Mouse (Mus musculus) mouse embryonic stem cell (cell line): ENCODE data around the gene Muc13.

Experiments used
- in situ Hi-C, 2 experiments: fragments of 300-500 bp; cut with MboI; formaldehyde crosslinking; loops; 1 replicate in 1 of 2; 3 replicates in 1 of 2; pipeline ENCODE4 v1.14.3; 2019 to 2020; ENCODE audit warnings: low sequenced_read_pairs in 2 of 2, low pct_unique_long_range_greater_than_20kb in 1 of 2, mixed read lengths in 1 of 2; ENCODE audit not compliant: unreplicated experiment in 1 of 2

Gene Muc13

DNA sequence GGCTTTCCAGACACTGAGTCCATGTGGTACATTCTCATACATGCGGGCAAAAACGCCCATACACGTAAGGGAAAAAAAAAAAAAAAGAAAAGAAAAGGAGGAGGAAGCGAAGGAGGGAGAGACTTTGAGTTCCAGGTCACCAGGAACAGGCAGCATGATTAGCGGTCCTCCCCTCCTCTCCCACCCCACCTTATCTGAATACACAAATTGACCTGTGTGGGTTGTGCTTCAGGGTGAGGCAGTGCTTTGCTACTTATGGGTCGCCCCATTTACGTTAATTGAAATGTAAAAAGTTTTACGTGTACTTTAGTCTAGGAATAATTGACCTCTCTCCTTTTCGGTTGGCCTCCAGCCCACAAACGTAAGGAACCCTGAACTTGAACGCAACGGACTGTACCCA, 27.5 kb upstream of the Muc13 start:
- in situ Hi-C loops, result no loop called here

GRCm38 (mm10) chr16:33766757-33767156, 27.1 kb upstream of the Muc13 start:
- in situ Hi-C loops, result no loop called here

- in situ Hi-C loops, result no loop called here
Observed at GRCm38 (mm10) chr16:33768491-33769278, 25.2 kb upstream of the Muc13 start.

DNA sequence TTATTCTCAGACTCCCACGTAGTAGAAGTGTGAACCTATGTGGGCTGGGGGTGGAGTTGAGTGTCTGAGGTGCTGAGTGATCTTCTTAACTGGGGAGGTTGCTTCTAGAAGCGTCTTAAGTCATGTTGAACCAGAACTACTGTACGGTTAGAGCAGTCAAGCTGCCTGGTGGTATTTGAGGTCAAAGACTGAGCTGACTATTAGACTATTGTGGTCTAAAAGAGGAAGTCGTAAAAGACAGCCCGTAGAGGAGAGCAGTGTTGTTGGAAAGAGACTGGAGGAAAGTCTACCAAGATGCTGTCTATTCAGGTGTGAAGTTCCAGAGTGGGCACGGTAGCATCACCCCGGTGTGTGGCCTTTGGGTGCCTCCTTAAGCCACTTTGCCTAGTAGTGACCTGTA, 24.0 kb upstream of the Muc13 start:
- in situ Hi-C loops, result no loop called here

DNA sequence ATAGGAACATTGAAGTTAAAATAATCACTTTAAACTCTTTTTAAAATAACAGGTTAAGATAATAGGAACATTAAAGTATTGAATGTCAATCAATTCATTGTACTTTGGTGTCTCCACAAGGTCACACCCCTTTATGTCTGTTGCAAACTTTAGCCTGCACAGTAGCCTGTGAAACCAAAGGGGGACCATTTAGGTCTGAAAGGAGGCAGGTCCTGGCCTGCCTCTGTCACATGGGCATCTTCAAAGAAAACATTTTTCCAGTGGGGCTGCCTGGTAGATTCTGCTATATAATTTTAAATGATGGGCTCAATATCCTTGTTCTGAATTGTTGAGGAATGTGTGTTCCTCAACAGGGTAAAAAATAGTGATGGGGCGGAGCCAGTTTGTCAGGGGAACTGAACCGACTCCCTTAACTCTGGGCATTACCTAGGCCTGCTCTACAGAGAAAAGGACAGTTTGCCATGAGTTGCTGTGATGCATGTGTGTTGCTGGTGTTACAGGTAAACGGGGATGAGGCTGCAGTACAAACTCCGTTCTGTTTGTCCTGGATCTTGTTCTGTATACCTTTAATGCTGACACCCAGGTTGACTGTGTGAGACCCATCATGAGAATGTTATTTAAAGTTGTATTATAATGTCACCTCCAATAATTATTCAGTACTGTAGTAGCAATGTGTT, 22.9 kb upstream of the Muc13 start:
- in situ Hi-C loops, result no loop called here

GRCm38 (mm10) chr16:33772809-33773208, 21.0 kb upstream of the Muc13 start:
- in situ Hi-C loops, result no loop called here

DNA sequence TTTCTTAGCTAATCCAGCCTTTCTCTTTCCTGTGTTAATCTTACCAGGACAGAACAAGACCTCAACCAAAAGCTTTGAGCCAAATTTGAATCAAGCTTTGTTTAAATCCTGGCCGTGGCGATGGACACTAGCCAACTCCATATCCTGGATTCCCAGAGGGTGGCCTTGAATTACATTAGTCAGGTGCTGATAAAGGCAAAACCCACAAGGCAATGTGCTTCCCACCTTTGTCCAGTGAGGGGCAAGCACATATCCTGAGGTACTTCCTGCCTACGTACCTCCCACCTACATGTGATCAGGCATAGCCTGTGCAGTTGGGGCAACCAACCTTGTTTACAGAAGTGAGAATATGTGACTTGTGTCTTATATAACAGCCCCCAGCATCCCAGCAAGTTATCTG, 18.9 kb upstream of the Muc13 start:
- in situ Hi-C loops, result no loop called here

GRCm38 (mm10) chr16:33775733-33776335, 18.0 kb upstream of the Muc13 start:
- in situ Hi-C loops, result no loop called here

DNA sequence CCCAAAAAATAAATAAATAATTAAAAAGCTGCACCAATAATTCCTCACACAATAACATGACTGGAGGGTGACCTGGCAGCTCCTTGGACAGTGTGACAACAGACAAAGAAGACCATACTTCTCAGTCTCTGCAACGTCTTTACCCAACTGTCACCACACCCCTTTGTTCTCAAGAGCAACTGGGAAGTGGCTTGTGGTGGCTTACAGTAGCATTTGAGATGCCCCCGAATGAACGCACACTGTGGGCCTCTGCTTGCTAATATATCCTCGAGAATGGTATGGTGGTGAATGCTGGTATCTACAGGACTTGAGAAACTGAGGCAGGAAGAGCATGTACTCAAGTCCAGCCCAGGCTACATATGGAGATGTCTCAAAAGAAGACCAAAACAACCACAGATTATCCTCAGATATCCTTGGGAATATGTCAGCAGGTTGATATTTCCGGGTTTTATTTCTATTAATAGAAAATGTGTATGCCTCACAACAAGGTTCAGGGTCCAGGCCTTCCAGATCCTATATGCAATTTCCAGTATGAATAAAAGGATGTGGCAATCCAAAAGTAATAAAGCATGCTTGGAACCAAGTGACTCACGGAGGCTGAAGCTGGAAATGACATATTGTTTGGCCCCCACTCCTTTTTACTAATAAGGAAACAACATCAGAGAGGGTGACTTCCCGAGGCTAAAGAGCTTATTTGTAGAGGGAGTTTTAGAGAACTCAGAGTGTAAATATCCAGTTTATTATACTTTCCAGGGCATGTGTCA, 16.9 kb upstream of the Muc13 start:
- in situ Hi-C loops, result no loop called here

DNA sequence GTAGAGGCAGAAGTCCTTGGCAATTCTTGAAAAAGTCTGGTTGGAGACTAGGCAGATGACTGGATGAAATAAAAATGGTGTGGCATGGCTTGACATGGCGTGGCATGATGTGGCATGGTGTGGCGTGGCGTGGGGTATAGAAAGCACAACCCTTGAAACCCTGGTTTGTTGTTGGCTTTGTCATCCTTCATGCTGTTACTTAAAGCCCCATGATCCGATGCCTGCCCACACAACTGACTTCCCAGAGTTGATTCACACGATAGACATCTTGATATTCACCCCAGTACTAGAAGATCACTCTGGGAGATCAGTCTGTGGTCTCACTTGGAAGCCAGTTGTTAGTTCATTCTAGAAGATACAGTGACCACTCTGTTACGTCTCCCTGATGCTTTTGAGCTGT, 16.2 kb upstream of the Muc13 start:
- in situ Hi-C loops, result no loop called here

DNA sequence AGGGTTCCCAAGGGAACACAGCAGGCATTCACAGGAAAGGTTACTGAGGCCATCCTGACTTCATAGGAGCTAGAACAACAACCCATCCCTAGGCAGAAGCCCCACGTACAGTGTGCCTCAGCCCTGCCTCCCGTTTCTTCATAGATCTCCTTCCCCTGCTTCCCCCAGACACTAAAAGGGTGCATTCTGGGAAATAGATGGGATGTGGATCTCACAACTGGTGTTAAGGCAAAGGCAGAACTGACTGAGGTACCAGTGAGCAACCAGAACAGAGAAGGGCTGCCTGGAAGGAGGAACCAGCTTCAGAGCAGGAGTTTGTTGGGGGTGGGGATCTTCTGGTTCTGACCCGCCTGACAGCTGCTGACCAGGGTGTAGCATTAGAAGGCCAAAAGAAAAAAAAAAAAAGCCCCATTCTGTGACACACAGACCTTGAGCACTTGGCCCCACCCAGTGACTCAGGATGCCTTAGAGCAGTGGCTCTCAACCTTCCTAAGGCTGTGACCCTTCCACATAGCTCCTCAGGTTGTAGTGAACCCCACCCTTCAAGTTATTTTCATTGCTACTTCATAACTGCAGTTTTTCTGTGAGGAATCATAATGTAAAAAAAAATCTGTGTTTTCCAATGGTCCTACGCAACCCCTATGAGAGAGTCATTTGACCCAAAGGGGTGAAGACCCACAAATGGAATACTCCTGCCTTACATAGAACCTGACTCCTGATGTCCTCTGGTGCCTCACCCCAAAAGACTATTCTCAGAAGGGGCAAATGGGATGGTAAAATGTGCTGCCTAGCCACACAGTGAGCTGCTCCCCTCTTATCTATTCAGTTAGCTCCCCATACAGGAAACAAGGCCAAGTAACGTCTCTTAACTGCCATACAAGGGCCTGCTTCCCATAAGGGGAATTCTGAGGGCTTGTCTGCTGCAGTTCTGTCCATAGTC, 11.8 kb upstream of the Muc13 start:
- in situ Hi-C loops, result no loop called here

GRCm38 (mm10) chr16:33782729-33783091, 11.1 kb upstream of the Muc13 start:
- in situ Hi-C loops, result no loop called here

- in situ Hi-C loops, result no loop called here
Observed at GRCm38 (mm10) chr16:33784547-33784946, 9.3 kb upstream of the Muc13 start.

- in situ Hi-C loops, result no loop called here
Observed at GRCm38 (mm10) chr16:33785092-33785704, 8.6 kb upstream of the Muc13 start.

GRCm38 (mm10) chr16:33786657-33787390, 7.0 kb upstream of the Muc13 start:
- in situ Hi-C loops, result no loop called here

DNA sequence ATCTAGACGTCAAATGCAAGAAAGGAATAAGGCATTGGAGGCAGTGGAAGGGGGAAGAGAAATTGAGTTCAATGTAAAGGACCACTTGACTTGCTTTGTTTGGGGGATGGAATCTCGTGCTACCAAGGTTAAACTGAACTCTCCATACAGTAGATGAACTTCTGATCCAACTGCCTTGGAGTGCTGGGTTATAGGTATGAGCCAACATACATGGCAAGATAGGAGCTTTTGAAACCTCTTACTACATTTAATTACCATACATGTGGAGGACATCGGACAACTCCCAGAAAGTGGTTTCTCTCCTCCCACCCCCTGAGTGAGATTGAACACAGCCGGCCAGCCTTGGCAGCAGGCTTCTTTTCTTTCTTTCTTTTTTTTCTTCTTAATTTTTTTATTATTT, 1.3 kb downstream of the Muc13 start:
- in situ Hi-C loops, result no loop called here

GRCm38 (mm10) chr16:33795887-33796286, 2.0 kb downstream of the Muc13 start:
- in situ Hi-C loops, result no loop called here
